In genomic region chr17:87072766-87073440, GRCm38 (mm10) we compare ENCODE assay signal across 14 mouse cellular contexts.
"Had no signal": no experiment of that assay in that cellular context is flagged by ENCODE, and none has a peak within 500 bp of the region (broad histone marks: within the 10 kb centered on the region; RNA-seq: fewer than 3 reads in every experiment).

No protein-coding gene starts in this region.

- H3K4me3 ChIP-seq: megakaryocyte, embryonic 14.5 days; midbrain, embryonic 13.5 days; midbrain, embryonic 15.5 days; neural tube, embryonic 12.5 days; stomach, embryonic 15.5 days had no signal

- H3K4me1 ChIP-seq: midbrain, embryonic 13.5 days; midbrain, embryonic 15.5 days; neural tube, embryonic 12.5 days; stomach, embryonic 15.5 days had no signal

- H3K9ac ChIP-seq: lung, embryonic 14.5 days; midbrain, embryonic 13.5 days; midbrain, embryonic 15.5 days; neural tube, embryonic 12.5 days; stomach, embryonic 15.5 days had no signal

- H3K4me2 ChIP-seq: lung, embryonic 14.5 days; midbrain, embryonic 11.5 days; midbrain, embryonic 13.5 days; midbrain, embryonic 15.5 days; neural tube, embryonic 12.5 days; stomach, embryonic 15.5 days had no signal

- H3K27ac ChIP-seq: midbrain, embryonic 13.5 days; midbrain, embryonic 15.5 days; neural tube, embryonic 12.5 days; stomach, embryonic 15.5 days; stomach, postnatal 0 days had no signal

- H3K27me3 ChIP-seq: megakaryocyte, embryonic 14.5 days; midbrain, embryonic 13.5 days; midbrain, embryonic 15.5 days; neural tube, embryonic 12.5 days; stomach, embryonic 15.5 days had no signal

- ATAC-seq: midbrain, embryonic 13.5 days; midbrain, embryonic 15.5 days had no signal

- H3K36me3 ChIP-seq: midbrain, embryonic 13.5 days; midbrain, embryonic 15.5 days; neural tube, embryonic 12.5 days; stomach, embryonic 15.5 days had no signal

- DNase-seq: lung, embryonic 14.5 days; lung, postnatal 10 days; lung, postnatal 4 days; right cerebral cortex, postnatal 14 days; thymus, adult 2 months; thymus, postnatal 25 days; thymus, postnatal 4 days had no signal

- H3K9me3 ChIP-seq: midbrain, embryonic 13.5 days; midbrain, embryonic 15.5 days; neural tube, embryonic 12.5 days; stomach, embryonic 15.5 days had no signal
